Mouse (Mus musculus) myocyte (in vitro differentiated cells): Measurements from ENCODE around the gene Arhgef25. TPM values are rescaled to one million over a fixed set of nuclear protein-coding genes. Genes with fewer than 3 reads are reported as not detected.

Experiments
- H3K27me3 ChIP-seq: one replicate; pipeline ENCODE4 v1.6.1; 2011; ENCODE audit not compliant: control insufficient read depth, insufficient read depth, insufficient read length
- H3K36me3 ChIP-seq: one replicate; pipeline ENCODE4 v1.6.1; 2011; ENCODE audit not compliant: control insufficient read depth, insufficient read depth
- H3K4me2 ChIP-seq: one replicate; pipeline ENCODE4 v1.6.1; 2011; ENCODE audit warnings: low read depth, control low read depth
- H3K4me3 ChIP-seq: one replicate; pipeline ENCODE4 v1.5.1; 2011; ENCODE audit warnings: mild to moderate bottlenecking, control low read depth, moderate library complexity
- H3K79me2 ChIP-seq: one replicate; pipeline ENCODE4 v1.6.1; 2011; ENCODE audit not compliant: control insufficient read depth, insufficient read depth
- H3ac ChIP-seq: one replicate; pipeline ENCODE4 v1.6.1; 2011; ENCODE audit not compliant: control insufficient read depth, insufficient read length
- CEBPB ChIP-seq: IDR thresholded peaks from 2 replicates; pipeline ENCODE4 v1.6.1; 2011; ENCODE audit warnings: mild to moderate bottlenecking, moderate library complexity; ENCODE audit not compliant: poor library complexity, insufficient read depth, severe bottlenecking
- E2F4 ChIP-seq: IDR thresholded peaks from one replicate; pipeline ENCODE4 v1.6.1; 2011; ENCODE audit warnings: mild to moderate bottlenecking, control low read depth, moderate library complexity; ENCODE audit not compliant: insufficient read depth
- MAX ChIP-seq: IDR thresholded peaks from one replicate; pipeline ENCODE4 v1.6.1; 2011; ENCODE audit warnings: low read depth, mild to moderate bottlenecking, control low read depth
- MYOD1 ChIP-seq, 3 experiments: IDR thresholded peaks; one replicate each; pipeline ENCODE4 v1.6.1; 2011; ENCODE audit warnings: control low read depth in 2 of 3, low read depth in 2 of 3, mild to moderate bottlenecking in 2 of 3, moderate library complexity in 1 of 3; ENCODE audit not compliant: insufficient read length in 2 of 3, control insufficient read depth in 1 of 3
- MYOG ChIP-seq, 3 experiments: IDR thresholded peaks; one replicate each; pipeline ENCODE4 v1.6.1; 2011; ENCODE audit warnings: control low read depth in 2 of 3, low read depth in 2 of 3, mild to moderate bottlenecking in 2 of 3; ENCODE audit not compliant: insufficient read length in 2 of 3, control insufficient read depth in 1 of 3, insufficient read depth in 1 of 3
- POLR2A ChIP-seq: IDR thresholded peaks from one replicate; pipeline ENCODE4 v1.6.1; 2011; ENCODE audit warnings: low read depth, mild to moderate bottlenecking, control low read depth, moderate library complexity; ENCODE audit not compliant: insufficient read length
- POLR2AphosphoS2 ChIP-seq: IDR thresholded peaks from one replicate; pipeline ENCODE4 v1.6.1; 2011; ENCODE audit warnings: low read depth, control low read depth; ENCODE audit not compliant: insufficient read length
- REST ChIP-seq: IDR thresholded peaks from one replicate; pipeline ENCODE4 v1.6.1; 2011; ENCODE audit warnings: mild to moderate bottlenecking, control low read depth, moderate library complexity; ENCODE audit not compliant: insufficient read depth, insufficient read length
- SRF ChIP-seq: IDR thresholded peaks from one replicate; pipeline ENCODE4 v1.6.1; 2011; ENCODE audit warnings: low read depth; ENCODE audit not compliant: control insufficient read depth, insufficient read length
- TCF12 ChIP-seq: IDR thresholded peaks from one replicate; pipeline ENCODE4 v1.6.1; 2011; ENCODE audit warnings: mild to moderate bottlenecking, control low read depth; ENCODE audit not compliant: poor library complexity, insufficient read depth, severe bottlenecking
- TCF3 ChIP-seq: IDR thresholded peaks from one replicate; pipeline ENCODE4 v1.6.1; 2011; ENCODE audit warnings: low read depth, control low read depth; ENCODE audit not compliant: insufficient read length
- USF1 ChIP-seq: IDR thresholded peaks from one replicate; pipeline ENCODE4 v1.6.1; 2011; ENCODE audit warnings: low read depth, mild to moderate bottlenecking, control low read depth, moderate library complexity
- polyA plus RNA-seq: library from polyadenylated mRNA; unstranded; fragments of >200 nt; fragmentation: generic; extraction: Trizol; gene quantifications from one replicate; pipeline ENCODE4 v1.2.1, GENCODE M21; 2012; ENCODE audit warnings: missing spikeins

Arhgef25 gene
- polyA plus RNA-seq, 1 experiment: 25.3 TPM

- no peaks in the 10 kb centered on the region for H3K79me2 ChIP-seq
- H3K27me3 ChIP-seq: no peaks in the 10 kb centered on the region
- H3K4me2 ChIP-seq: peak overlapping the region; percentile 95
- no peak for TF ChIP-seq TCF3
- TF ChIP-seq E2F4: no peak
- TF ChIP-seq MYOD1 (IDR thresholded peaks at IDR 0.05; ENCODE audit: control insufficient read depth in 1 of 3, insufficient read length in 2 of 3, low read depth in 2 of 3): no peak
- no peak for TF ChIP-seq POLR2AphosphoS2
- no peak for TF ChIP-seq REST
- no peak for TF ChIP-seq SRF
- no peak for TF ChIP-seq CEBPB
- TF ChIP-seq POLR2A: no peak
- TF ChIP-seq USF1: no peak
- TF ChIP-seq TCF12: no peak
- no peak for TF ChIP-seq MAX
- no peak for TF ChIP-seq MYOG (IDR thresholded peaks at IDR 0.05; ENCODE audit: control insufficient read depth in 1 of 3, insufficient read depth in 1 of 3, insufficient read length in 2 of 3, low read depth in 2 of 3)
- H3K4me3 ChIP-seq: peak overlapping the region; percentile 69
- H3K36me3 ChIP-seq: no peaks in the 10 kb centered on the region
- H3ac ChIP-seq: peak overlapping the region; percentile 40
Observed at GRCm38 (mm10) chr10:127188079-127188453, 1.8 kb downstream of the Arhgef25 start.

GRCm38 (mm10) chr10:127187371-127188078 lies 2.4 kb downstream of the Arhgef25 start:
- TF ChIP-seq USF1: no peak
- no peak for TF ChIP-seq MYOG (IDR thresholded peaks at IDR 0.05; ENCODE audit: control insufficient read depth in 1 of 3, insufficient read depth in 1 of 3, insufficient read length in 2 of 3, low read depth in 2 of 3)
- TF ChIP-seq TCF12: no peak
- no peak for TF ChIP-seq E2F4
- no peak for TF ChIP-seq SRF
- TF ChIP-seq POLR2AphosphoS2: no peak
- TF ChIP-seq MAX: no peak
- TF ChIP-seq MYOD1 (IDR thresholded peaks at IDR 0.05; ENCODE audit: control insufficient read depth in 1 of 3, insufficient read length in 2 of 3, low read depth in 2 of 3): no peak
- no peak for TF ChIP-seq REST
- no peak for TF ChIP-seq CEBPB
- TF ChIP-seq TCF3: no peak
- TF ChIP-seq POLR2A: no peak
- H3K36me3 ChIP-seq: no peaks in the 10 kb centered on the region
- peak overlapping the region; percentile 69 for H3K4me3 ChIP-seq

DNA sequence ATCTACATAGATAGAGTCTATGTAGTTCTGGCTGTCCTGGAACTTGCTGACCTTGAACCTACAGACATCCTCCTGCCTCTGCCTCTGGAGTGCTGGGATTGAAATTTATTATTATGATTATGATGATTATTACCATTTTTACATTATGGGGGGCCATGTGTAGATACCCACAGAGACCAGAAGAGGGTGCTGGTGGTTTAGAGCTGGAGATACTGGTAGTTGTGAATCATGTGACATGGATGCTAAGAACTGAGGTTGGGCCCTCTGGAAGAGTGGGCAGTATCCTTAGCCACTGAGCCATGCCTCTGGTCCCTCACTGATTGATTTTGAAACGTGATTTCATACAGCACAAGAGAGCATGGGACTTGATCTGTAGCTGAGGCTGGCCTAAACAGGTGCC lies 3.4 kb downstream of the Arhgef25 start:
- Histone ChIP-seq H3K27me3 (no peaks in the 10 kb centered on the region), H3K79me2 (no peaks in the 10 kb centered on the region), H3K4me3 (no peak overlapping the region), H3ac (no peak overlapping the region), H3K36me3 (no peaks in the 10 kb centered on the region), H3K4me2 (no peak overlapping the region)
- no peak for TF ChIP-seq MAX
- no peak for TF ChIP-seq TCF12
- no peak for TF ChIP-seq POLR2A
- no peak for TF ChIP-seq SRF
- no peak for TF ChIP-seq REST
- TF ChIP-seq POLR2AphosphoS2: no peak
- TF ChIP-seq USF1: peak; percentile 58
- TF ChIP-seq MYOG (IDR thresholded peaks at IDR 0.05; ENCODE audit: control insufficient read depth in 1 of 3, insufficient read depth in 1 of 3, insufficient read length in 2 of 3, low read depth in 2 of 3): no peak
- no peak for TF ChIP-seq CEBPB

More at GRCm38 (mm10) chr10:127187371-127188078, 2.4 kb downstream of the Arhgef25 start:
- Histone ChIP-seq H3ac (no peak overlapping the region), H3K27me3 (no peaks in the 10 kb centered on the region), H3K79me2 (no peaks in the 10 kb centered on the region), H3K4me2 (peak overlapping the region; percentile 95)

- Histone ChIP-seq H3K27me3 (no peaks in the 10 kb centered on the region), H3K36me3 (no peaks in the 10 kb centered on the region), H3K4me2 (no peak overlapping the region), H3ac (no peak overlapping the region), H3K79me2 (no peaks in the 10 kb centered on the region), H3K4me3 (no peak overlapping the region)
- TF ChIP-seq CEBPB (no peak), REST (no peak), E2F4 (no peak), POLR2AphosphoS2 (no peak), USF1 (no peak), TCF3 (no peak), MAX (no peak), SRF (no peak), TCF12 (no peak), MYOG (IDR thresholded peaks at IDR 0.05; ENCODE audit: control insufficient read depth in 1 of 3, insufficient read depth in 1 of 3, insufficient read length in 2 of 3, low read depth in 2 of 3) (no peak), MYOD1 (IDR thresholded peaks at IDR 0.05; ENCODE audit: control insufficient read depth in 1 of 3, insufficient read length in 2 of 3, low read depth in 2 of 3) (no peak), POLR2A (no peak)
Observed at GRCm38 (mm10) chr10:127185506-127185905, 4.4 kb downstream of the Arhgef25 start.

GRCm38 (mm10) chr10:127185101-127185500 lies 4.8 kb downstream of the Arhgef25 start:
- TF ChIP-seq TCF12 (no peak), SRF (no peak), REST (no peak), POLR2AphosphoS2 (no peak), CEBPB (no peak), E2F4 (no peak), POLR2A (no peak), USF1 (no peak), MYOG (IDR thresholded peaks at IDR 0.05; ENCODE audit: control insufficient read depth in 1 of 3, insufficient read depth in 1 of 3, insufficient read length in 2 of 3, low read depth in 2 of 3) (no peak), MYOD1 (IDR thresholded peaks at IDR 0.05; ENCODE audit: control insufficient read depth in 1 of 3, insufficient read length in 2 of 3, low read depth in 2 of 3) (no peak), TCF3 (no peak), MAX (no peak)
- H3K4me2 ChIP-seq: no peak overlapping the region
- no peak overlapping the region for H3K4me3 ChIP-seq
- H3K36me3 ChIP-seq: no peaks in the 10 kb centered on the region
- H3K27me3 ChIP-seq: no peaks in the 10 kb centered on the region
- no peak overlapping the region for H3ac ChIP-seq
- no peaks in the 10 kb centered on the region for H3K79me2 ChIP-seq
